Mouse (Mus musculus): ENCODE results near the gene Glrx5. TPM values are rescaled to one million over a fixed set of nuclear protein-coding genes. Genes with fewer than 3 reads are reported as not detected.

Gene Glrx5
- total RNA-seq (2014; rRNA removed) (28.6 and 43.1 TPM in 2 replicates), polyA plus RNA-seq (2015; fragmentation: Nextera tagmentation; extraction: Ambion mirVana) (195 and 199 TPM in 2 replicates)

DNA sequence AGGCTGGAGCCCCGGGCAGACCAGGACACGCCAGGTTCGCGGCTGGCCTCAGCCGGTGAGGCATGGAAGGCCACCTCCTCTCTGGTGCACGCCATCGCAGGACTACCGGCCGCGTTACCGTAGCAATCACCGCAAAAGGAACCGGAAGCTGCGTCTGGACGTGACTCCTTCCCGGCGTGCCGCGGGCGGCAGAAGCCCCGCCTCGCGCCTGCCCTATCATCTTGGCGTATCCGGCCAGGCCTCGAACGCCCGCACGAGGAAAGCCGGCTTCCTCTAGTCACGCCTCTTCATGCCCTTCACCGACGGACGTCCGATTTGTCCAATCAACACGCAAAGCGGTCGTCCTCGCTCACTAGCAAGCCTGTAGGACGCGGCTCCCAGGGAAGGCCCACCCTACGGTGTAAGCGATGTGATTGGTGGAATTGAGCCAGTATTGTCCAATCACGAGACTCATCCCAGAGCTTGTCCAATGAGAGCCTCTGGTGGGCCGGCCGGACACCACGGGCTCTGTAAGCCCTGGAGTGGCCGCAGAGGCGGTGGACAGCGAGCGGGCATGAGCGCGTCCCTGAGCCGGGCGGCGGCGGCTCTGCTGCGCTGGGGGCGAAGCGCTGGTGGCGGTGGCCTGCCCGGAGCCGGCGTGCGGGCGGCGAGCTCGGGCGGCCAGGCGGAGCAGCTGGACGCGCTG, at the start of gene Glrx5:
TSS of gene Glrx5 (plus strand) at position 542 of the 685 bp plus-strand sequence.
- Histone ChIP-seq H3K27ac (peak within 1 kb of the TSS; percentile 80), H3K27me3 (ENCODE audit: insufficient read depth, low read length) (no peaks in the 10 kb centered on the region), H3K4me2 (ENCODE audit: low read depth, low read length) (peak within 1 kb of the TSS; percentile 93), H3K36me3 (ENCODE audit: insufficient read depth, low read length) (peaks cover 20% of the 10 kb centered on the region), H3K4me3 (ENCODE audit: low read length) (peak within 1 kb of the TSS; percentile 67), H3K9me3 (ENCODE audit: low read length) (no peaks in the 10 kb centered on the region), H3K4me1 (ENCODE audit: insufficient read depth, low read length) (peaks cover 17% of the 10 kb centered on the region), H3K9ac (replicated peaks; ENCODE audit: low read length) (peak within 1 kb of the TSS; percentile 79)
- DNase-seq (ENCODE audit: low spot score), result peak; percentile 100
- ATAC-seq, result peak; percentile 99
- under 1% methylated on average over 72 of the region's 72 CpGs for WGBS
- 0 out of 2 replicates have a peak, but pooled peaks have one; percentile 5 for TF ChIP-seq CTCF (IDR thresholded peaks at IDR 0.05; ENCODE audit: low read depth)

DNA sequence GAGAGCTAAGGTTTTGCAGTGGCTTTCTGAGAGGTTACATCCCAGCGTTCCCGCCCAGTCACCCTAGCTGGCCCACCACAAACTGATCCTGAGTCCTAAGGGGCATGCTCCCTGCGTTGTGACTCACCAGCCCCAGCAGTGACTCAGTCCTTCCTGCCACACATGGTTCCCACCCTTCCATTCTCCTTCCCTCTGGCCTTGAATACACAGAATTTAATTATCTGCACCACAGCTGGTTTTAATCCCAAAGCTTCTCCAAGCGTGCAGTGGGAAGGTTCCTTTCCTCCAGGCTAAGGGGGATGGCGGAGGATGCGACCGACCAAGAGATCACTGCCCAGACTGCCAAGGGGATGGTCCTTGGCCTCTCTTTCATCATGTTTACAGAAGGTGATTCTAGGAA, 49.0 kb upstream of the Glrx5 start:
- no peak for TF ChIP-seq CTCF (IDR thresholded peaks at IDR 0.05; ENCODE audit: low read depth)
- no peak overlapping the region for H3K4me3 ChIP-seq (ENCODE audit: low read length)
- H3K9me3 ChIP-seq (ENCODE audit: low read length), result no peaks in the 10 kb centered on the region
- no peak overlapping the region for H3K9ac ChIP-seq (replicated peaks; ENCODE audit: low read length)
- no peaks in the 10 kb centered on the region for H3K4me1 ChIP-seq (ENCODE audit: insufficient read depth, low read length)
- no peaks in the 10 kb centered on the region for H3K27me3 ChIP-seq (ENCODE audit: insufficient read depth, low read length)
- H3K36me3 ChIP-seq (ENCODE audit: insufficient read depth, low read length), result no peaks in the 10 kb centered on the region
- H3K4me2 ChIP-seq (ENCODE audit: low read depth, low read length), result no peak overlapping the region
- 0 out of 2 replicates have a peak, but pooled peaks have one; percentile 18 for ATAC-seq
- H3K27ac ChIP-seq, result no peak overlapping the region
- WGBS, result 52% methylated on average over 7 of the region's 7 CpGs
- DNase-seq (ENCODE audit: low spot score), result no peak

DNA sequence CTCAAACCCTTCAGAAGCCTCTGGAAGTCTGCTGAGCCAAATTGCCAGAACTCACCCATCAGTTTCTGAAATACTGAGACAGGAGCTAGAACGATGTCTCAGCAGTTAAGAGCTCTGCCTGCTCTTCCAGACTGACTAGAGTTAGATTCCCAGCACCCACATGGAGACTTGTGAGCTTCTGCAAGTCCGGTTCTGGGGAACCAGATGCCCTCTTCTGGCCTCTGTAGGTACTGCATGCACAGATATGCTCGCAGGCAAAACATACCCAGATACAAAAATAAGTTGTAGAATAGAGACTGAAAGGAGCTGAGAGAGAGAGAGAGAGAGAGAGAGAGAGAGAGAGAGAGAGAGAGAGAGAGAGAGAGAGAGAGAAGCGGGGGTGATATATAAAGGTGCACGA, 47.4 kb upstream of the Glrx5 start:
- no peak for DNase-seq (ENCODE audit: low spot score)
- TF ChIP-seq CTCF (IDR thresholded peaks at IDR 0.05; ENCODE audit: low read depth), result peak; percentile 43
- Histone ChIP-seq H3K27me3 (ENCODE audit: insufficient read depth, low read length) (no peaks in the 10 kb centered on the region), H3K36me3 (ENCODE audit: insufficient read depth, low read length) (no peaks in the 10 kb centered on the region), H3K9me3 (ENCODE audit: low read length) (no peaks in the 10 kb centered on the region), H3K4me3 (ENCODE audit: low read length) (no peak overlapping the region), H3K9ac (replicated peaks; ENCODE audit: low read length) (no peak overlapping the region), H3K4me1 (ENCODE audit: insufficient read depth, low read length) (no peaks in the 10 kb centered on the region), H3K27ac (no peak overlapping the region), H3K4me2 (ENCODE audit: low read depth, low read length) (no peak overlapping the region)
- 81% methylated on average over 5 of the region's 5 CpGs for WGBS
- no peak for ATAC-seq

DNA sequence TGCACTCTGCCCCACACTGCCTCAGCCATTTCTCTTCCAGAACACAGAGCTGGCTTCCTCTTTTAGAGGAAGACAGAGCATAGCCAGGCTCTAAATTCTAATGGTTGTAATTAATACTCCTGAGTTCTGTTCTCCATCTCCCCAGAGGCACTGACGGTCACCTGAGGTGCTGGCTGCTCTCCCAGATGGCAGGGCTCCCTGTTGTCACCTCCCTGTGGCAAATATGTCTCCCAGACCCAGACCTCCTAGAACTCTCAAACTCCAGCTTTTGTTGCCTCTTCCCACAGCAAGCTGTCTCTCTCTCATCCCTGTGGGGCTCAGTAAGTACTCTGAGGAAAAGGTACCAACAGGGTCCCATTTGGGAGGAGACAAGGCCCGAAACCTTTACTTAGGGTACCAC, 46.5 kb upstream of the Glrx5 start:
- no peak for DNase-seq (ENCODE audit: low spot score)
- no peak for TF ChIP-seq CTCF (IDR thresholded peaks at IDR 0.05; ENCODE audit: low read depth)
- Histone ChIP-seq H3K36me3 (ENCODE audit: insufficient read depth, low read length) (no peaks in the 10 kb centered on the region), H3K4me1 (ENCODE audit: insufficient read depth, low read length) (no peaks in the 10 kb centered on the region), H3K9me3 (ENCODE audit: low read length) (no peaks in the 10 kb centered on the region), H3K27me3 (ENCODE audit: insufficient read depth, low read length) (no peaks in the 10 kb centered on the region), H3K4me2 (ENCODE audit: low read depth, low read length) (no peak overlapping the region), H3K4me3 (ENCODE audit: low read length) (no peak overlapping the region), H3K9ac (replicated peaks; ENCODE audit: low read length) (no peak overlapping the region), H3K27ac (no peak overlapping the region)
- WGBS, result 76% methylated on average over 2 of the region's 2 CpGs
- no peak for ATAC-seq

DNA sequence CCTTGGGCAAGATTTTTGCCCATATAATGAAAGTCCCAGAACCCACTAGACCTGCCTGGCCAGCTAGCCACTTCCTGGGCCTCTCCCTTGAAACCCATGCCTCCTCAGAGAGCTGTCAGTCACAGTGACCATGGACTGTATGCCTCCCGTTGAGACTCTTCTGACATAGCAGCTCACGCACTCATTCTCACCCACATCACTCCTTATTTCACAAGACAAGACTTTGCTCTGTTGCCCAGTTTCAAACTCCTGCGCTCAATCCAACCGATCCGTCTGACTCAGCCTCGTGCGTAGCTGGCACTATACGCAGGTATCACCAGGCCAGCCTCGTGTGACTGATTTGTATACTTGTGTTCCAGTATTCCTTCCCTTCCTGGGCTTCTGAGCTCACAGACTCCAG, 45.7 kb upstream of the Glrx5 start:
- Histone ChIP-seq H3K4me3 (ENCODE audit: low read length) (no peak overlapping the region), H3K4me2 (ENCODE audit: low read depth, low read length) (no peak overlapping the region), H3K4me1 (ENCODE audit: insufficient read depth, low read length) (no peaks in the 10 kb centered on the region), H3K36me3 (ENCODE audit: insufficient read depth, low read length) (no peaks in the 10 kb centered on the region), H3K9me3 (ENCODE audit: low read length) (no peaks in the 10 kb centered on the region), H3K27ac (no peak overlapping the region), H3K27me3 (ENCODE audit: insufficient read depth, low read length) (no peaks in the 10 kb centered on the region), H3K9ac (replicated peaks; ENCODE audit: low read length) (no peak overlapping the region)
- ATAC-seq, result no peak
- 87% methylated on average over 9 of the region's 9 CpGs for WGBS
- no peak for DNase-seq (ENCODE audit: low spot score)
- TF ChIP-seq CTCF (IDR thresholded peaks at IDR 0.05; ENCODE audit: low read depth), result no peak

DNA sequence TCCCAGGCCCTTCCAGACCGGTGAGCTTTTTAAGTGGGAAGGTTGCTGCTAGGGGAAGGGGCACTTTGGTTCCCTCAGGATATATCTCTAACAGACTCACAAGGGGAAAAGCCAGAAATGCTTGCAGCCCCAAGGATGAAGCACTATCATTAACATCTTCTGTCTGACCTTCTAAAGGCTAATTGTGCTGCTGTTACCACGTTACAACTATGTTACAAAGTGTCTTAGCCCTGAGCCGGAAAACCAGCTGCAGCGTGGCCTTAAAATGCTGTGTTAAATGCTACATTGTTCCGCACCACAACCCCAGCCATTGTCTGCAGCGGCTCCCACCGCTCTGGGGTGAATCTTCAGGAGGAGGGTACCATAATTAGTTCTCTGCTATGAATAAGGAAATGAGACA, 44.6 kb upstream of the Glrx5 start:
- Histone ChIP-seq H3K9ac (replicated peaks; ENCODE audit: low read length) (no peak overlapping the region), H3K36me3 (ENCODE audit: insufficient read depth, low read length) (no peaks in the 10 kb centered on the region), H3K27ac (no peak overlapping the region), H3K4me1 (ENCODE audit: insufficient read depth, low read length) (no peaks in the 10 kb centered on the region), H3K4me3 (ENCODE audit: low read length) (no peak overlapping the region), H3K9me3 (ENCODE audit: low read length) (no peaks in the 10 kb centered on the region), H3K27me3 (ENCODE audit: insufficient read depth, low read length) (no peaks in the 10 kb centered on the region), H3K4me2 (ENCODE audit: low read depth, low read length) (no peak overlapping the region)
- WGBS, result 45% methylated on average over 7 of the region's 7 CpGs
- DNase-seq (ENCODE audit: low spot score) (no peak), ATAC-seq (no peak)
- no peak for TF ChIP-seq CTCF (IDR thresholded peaks at IDR 0.05; ENCODE audit: low read depth)

DNA sequence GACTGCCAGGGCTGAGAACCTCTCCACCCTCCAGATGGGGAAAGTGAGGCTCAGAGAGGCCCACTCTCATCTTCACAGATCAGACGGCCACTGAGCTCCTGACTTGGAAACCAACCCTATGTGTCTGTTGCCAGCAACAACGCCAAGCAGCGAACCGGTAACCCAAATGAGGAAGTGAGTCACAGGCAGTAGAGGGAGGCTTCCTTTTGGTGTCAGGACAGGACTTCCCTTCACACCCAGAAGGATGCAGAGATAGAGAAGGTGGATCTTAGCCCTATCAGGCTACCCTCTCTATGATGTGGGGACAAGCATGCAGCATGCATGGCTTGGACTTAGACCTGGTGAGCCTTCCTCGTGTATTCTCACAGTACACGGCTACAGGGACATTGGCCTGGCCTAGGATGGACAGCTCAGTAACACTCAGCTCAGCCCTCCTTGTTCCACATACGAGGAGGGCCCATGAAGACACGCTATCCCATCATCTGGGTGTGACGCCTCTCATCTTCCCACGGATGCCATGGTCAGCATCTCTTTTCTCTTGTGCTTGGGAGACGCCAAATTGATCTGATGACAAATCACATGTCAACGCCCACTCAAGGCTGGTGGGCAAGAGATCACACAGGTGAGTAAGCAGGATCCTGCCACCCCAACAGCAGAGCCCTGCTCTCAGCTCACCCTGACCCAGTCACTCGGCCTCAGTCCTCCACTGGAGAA, 41.6 kb upstream of the Glrx5 start:
- no peak overlapping the region for H3K27ac ChIP-seq
- no peak for ATAC-seq

More for the DNA sequence above, 41.6 kb upstream of the Glrx5 start:
- DNase-seq (ENCODE audit: low spot score), result no peak
- 84% methylated on average over 13 of the region's 13 CpGs for WGBS
- Histone ChIP-seq H3K4me1 (ENCODE audit: insufficient read depth, low read length) (no peaks in the 10 kb centered on the region), H3K27me3 (ENCODE audit: insufficient read depth, low read length) (no peaks in the 10 kb centered on the region), H3K4me3 (ENCODE audit: low read length) (no peak overlapping the region), H3K36me3 (ENCODE audit: insufficient read depth, low read length) (no peaks in the 10 kb centered on the region), H3K9ac (replicated peaks; ENCODE audit: low read length) (no peak overlapping the region), H3K9me3 (ENCODE audit: low read length) (no peaks in the 10 kb centered on the region), H3K4me2 (ENCODE audit: low read depth, low read length) (no peak overlapping the region)
- TF ChIP-seq CTCF (IDR thresholded peaks at IDR 0.05; ENCODE audit: low read depth), result no peak

Data from hindbrain, postnatal 0 days (tissue).